Mouse (Mus musculus) kidney, adult 9 months (tissue): Measurements from ENCODE around the gene Tnp1.

ENCODE experiments used
- DNase-seq: peaks from one replicate; pipeline ENCODE4 v3.0.0; 2022

Tnp1 gene

GRCm38 (mm10) chr1:73015731-73016130 is at the start of gene Tnp1:
TSS of gene Tnp1 (minus strand) at chr1:73015909.
- DNase-seq: no peak

GRCm38 (mm10) chr1:73064336-73064735 is 48.6 kb upstream of the Tnp1 start:
- DNase-seq: no peak

DNA sequence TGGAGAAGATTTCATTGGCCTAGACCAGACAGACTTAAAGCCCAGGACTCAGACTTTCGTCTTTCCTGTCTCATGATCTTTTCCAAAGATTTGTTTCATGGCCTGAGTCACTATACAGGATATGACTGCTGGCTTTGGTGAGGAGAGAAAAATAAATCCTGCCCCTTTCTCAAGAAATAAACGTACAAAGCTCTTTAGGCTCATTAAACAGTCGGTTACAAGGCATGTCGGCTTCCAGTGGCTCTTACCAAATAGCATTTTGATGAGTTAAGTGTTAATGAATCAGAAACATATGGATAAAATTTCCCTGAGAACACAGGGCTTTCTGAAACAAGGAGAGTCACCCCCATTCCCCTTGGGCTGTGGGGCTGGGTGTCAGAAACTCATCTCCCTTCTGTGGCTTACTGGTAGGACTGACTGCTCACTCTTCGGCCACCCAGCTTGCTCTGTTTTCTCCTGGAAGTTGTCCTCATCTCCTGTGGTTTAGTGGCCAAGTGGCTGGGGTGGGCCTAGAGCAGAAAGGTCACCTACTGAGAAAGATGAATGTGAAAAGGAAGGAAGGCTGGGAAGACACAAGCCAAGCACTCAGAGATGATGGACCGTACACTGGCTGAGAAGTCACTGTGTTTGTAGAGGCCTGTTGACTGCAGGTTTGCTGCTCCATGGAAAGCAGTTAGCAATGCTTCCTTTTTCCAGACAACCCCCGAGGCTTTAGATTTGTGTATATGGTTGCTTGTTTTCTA is 46.0 kb upstream of the Tnp1 start:
- DNase-seq: peak; percentile 16

DNA sequence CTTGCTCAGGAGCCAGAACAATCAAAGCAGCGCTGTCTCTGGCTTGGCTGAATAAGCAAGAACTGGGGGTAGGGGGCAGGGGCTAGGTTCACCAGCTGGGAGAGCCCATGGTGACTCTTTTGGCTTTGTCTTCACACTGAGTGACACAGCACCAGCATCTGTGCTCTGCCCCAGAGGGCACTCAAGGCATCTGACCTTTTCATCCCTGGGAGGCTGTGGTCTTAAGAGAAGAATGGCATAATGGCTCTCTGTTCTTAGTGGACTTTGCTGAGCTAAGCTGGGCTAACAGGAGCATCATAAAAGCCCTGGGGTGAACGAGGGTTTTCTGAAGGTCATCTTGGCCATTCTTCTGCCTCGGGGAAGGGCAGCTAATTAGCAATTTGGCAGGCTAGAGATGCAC is 44.6 kb upstream of the Tnp1 start:
- no peak for DNase-seq

DNA sequence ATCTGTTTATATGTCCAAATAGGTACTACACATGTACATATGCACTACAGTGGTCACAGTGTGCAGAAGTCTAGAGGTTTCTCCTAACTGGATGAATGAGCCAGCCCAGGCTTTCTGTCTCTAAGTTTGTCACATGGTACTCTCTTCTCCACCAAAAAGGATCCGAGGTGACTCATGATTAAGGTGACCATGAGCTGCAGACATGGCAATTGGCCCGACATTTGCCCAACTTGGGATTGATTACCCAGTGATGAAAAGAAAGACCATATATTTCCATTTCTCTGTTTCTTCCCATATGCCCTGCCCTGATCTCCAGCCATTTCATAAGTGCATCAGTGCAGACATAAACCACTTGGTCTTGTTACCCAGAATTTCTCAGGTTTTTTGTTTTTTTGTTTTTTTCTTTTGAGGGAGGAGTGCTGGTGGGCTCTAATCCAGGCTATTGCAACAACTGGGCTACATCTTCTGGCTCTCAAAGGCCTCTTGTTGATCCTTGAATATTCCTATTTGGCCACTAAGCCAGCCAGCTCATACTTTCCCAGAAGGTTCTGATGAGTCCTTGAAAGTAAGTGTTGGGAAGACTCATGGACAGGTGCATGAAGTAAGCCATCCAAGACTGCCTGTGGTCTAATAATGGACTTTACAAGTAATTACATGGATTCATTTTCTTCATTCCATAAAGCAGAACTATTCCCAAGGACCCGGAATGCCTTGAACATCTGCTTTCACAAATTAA is 40.7 kb upstream of the Tnp1 start:
- no peak for DNase-seq

- DNase-seq: no peak
Observed at GRCm38 (mm10) chr1:73055820-73056219, 40.1 kb upstream of the Tnp1 start.

GRCm38 (mm10) chr1:73055206-73055605 is 39.5 kb upstream of the Tnp1 start:
- no peak for DNase-seq

DNA sequence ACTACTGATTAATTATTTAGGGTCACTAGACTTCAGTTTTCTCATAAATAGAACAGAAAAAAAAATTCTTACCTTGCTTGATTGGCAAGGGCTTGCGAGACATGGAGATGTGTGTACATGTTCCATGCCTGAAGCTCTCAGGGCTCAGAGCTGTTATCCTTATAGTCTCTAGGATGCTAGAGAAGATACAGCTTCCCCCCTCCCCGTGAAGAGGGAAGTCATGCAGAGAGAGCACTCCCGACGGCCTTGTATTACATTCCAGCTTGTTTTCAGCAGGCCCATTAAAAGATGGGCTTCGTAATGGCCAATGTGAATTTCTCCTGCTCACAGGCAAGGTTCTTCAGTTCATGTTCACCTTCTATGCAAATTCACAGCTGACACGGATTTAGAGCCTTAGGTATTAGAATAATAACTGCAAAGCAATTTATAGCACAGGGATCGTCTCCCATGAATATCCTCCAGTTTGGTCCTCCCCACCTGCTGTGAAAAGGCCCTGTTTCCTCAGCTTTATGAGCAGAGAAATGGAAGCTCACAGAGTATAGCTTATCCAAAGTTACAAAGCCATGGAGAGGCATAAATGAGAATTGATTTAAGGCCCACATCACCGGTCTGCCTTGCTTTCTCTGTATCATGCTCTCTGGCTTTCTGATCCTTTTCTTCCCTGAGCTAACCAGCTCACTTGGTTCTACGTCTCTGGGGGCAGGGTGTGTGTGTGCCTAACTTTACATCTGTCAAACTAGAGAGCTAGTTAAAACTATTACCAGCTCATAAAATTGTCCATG is 38.0 kb upstream of the Tnp1 start:
- DNase-seq: no peak

DNA sequence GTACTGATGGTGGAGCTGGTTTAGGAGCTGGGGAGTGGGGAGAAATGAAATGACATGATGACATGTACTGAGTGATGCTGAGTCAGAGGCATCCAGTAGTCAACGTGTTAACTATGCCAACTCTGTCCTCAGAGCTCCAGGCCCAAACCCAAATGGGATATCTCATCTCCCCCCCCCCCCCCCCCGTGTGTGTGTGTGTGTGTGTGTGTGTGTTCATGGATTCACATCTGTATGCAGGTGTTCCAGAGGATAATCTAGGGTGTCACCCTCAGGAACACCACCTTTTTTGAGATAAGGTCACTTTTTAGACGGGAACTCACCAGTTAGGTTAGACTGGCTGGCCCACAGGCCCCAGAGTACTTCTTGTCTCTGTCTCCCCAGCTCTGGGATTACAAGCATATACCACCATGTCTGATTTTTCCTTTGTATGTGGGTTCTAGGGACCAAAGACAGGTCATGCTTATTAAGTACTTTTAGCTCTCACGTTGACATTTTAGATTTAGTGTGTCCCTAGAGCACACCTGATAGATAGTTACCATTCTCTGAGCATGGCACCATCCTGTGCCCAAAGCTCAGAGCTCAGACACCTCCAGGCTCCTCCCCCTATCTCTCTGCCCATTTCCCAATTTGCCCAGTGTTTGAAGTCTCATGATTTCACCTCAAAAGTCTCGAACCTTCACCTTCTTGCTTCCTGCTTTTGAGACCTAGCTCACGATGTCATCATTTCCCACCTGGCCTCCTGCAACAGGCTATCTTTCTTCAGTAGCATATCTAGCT is 31.4 kb upstream of the Tnp1 start:
- DNase-seq: no peak

GRCm38 (mm10) chr1:73045948-73046685 is 30.4 kb upstream of the Tnp1 start:
- no peak for DNase-seq

DNA sequence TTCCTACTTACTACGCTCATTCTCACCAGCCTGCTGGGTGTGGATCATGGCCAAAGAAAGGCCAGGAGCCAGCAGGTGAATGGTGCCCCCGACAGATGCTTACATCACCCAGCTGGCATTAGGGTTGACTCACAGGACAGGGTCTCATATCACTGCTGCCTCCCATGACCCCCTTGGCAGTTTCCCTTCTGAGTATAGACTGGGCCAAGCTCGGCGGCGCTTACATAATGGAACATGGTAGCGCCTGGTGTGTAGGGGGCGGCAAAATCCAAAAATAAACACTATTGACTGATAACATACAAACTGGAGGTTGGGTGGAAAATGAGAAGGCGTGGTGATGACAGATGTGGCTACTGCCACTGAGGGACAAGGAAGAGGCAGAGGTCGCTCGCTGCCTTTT is 28.0 kb upstream of the Tnp1 start:
- no peak for DNase-seq

DNA sequence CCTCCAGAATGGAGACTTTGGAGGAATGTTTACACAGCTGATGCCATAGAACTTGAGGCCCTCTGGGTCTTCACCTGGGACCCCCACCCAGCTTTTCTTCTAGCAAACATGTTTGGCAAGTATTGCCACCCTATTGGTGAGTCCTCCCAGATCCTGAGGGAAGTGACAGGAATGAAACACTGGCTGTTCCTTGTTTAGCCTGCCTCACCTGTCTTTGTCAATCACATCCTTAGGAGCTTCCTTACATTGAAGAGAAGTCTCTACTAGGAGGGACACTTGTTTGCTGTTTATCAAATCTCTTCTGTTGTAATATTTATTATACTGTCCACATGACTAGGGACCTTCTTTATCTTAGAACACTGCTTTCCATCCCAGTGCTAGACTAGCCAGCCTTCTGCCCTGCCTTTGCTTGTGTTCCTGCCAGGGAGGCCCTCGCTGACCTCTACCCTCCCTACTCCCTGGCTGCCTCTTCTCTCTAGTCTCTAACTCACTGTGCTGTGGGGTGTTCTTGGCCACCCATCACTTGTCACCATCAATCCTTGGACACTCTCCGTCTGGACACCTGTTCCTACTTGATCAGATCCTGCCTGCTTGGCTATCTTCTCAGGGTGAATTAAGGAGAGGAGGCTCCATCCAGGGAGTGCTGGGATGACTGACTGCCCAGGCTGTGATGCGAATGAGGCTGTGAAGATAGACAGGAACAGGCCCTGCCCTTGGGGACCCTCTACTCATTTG is 25.1 kb upstream of the Tnp1 start:
- DNase-seq: no peak

GRCm38 (mm10) chr1:73038532-73038931 is 22.8 kb upstream of the Tnp1 start:
- no peak for DNase-seq

DNA sequence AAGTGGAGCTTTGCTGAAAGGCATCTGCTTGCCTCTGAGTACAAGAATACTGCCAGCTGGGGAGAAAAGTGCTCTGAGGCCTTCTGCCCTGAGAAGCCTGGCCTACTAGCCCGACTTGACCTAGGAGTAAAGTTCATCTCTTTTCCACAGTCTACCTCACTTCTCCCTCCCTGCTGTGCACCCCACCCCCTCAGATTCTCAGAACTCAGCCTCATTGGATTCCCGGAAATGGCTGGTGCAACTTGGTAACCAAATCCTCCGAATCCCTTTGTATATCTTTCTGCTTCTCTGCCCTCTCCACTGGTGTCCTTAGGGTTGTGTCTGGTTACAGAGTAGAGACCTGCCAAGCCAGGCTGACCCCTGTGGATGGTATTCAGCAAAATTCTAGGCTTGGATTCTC is 20.8 kb upstream of the Tnp1 start:
- DNase-seq: peak; percentile 29

DNA sequence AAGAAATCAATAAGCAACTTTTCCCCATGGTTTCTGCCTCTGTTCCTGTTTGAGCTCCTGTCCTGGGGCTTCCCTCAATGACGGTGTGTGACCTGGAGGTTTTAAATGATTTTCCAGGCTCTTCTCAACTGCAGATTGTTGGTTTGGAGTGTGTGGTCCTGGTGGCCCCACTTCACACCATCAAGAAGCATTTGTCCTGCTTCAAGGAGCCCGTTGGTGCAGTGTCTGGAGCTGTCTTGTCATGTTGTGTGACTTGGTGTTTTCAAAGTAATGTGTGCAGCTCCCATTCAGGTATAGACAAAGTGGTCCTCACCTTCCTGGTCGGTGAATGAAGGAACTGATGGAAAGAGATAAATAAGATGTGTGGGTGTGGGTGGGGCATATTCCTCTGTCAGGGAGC is 20.0 kb upstream of the Tnp1 start:
- no peak for DNase-seq

DNA sequence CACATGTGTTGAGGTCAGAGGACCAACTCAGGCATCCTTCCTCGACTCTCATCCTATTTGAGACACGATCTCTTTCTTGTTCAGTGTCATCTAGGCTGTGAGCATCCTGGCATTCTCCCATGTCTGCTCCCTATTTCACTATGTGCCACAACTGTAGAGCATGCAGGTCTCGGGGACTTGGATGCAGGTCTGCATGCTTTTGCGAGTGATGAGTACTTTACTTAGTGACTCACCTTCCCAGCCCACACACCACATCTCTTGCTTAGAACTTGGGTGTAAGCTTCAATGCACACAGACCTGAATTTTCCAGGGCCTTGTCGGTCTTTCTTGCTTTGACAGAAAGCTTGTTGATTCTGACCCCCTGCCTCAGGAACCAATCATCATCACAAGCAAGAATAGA is 16.8 kb upstream of the Tnp1 start:
- no peak for DNase-seq

DNA sequence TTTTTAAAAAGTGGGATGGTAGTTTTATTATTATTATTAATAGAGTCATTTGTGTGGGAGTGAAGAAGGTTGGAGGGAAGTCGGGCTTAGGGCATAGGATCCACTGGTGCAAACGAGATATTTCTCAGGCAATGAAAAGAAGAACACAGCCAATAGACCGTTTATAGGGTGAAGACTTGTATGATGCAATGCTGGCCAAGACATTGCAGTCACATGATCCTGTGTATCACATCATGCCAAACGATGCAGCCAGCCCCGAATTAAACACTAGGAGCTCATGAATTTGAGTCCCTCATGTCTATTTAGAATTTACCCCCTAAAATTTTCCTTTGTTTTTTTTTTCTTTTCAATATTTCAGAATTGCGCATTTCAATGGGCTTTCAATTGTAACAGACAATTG is 13.0 kb upstream of the Tnp1 start:
- no peak for DNase-seq

GRCm38 (mm10) chr1:73027381-73027780 is 11.7 kb upstream of the Tnp1 start:
- DNase-seq: no peak

GRCm38 (mm10) chr1:73026786-73027299 is 11.1 kb upstream of the Tnp1 start:
- no peak for DNase-seq

DNA sequence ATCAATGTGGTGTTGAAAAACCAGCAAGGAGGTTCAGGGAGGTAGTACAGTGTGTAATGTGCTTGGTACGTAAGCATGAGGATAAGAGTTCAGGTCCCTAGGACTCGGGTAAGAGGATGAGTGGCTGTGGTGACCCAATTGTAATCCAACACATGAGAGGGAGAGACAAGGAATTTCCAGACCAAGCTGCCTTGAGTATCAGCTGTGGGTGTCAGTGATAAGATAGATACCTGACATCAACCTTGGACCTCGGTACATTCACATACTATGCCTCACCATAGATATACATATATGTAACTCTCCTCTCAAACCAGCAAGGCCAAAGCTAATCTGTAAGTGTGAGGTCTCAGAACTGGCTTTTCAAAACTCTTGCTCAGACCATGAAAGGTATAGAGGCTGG is 10.4 kb upstream of the Tnp1 start:
- DNase-seq: no peak

- DNase-seq: no peak
Observed at GRCm38 (mm10) chr1:73006847-73007246, 8.9 kb downstream of the Tnp1 start.
